Mouse (Mus musculus) thymus, adult 2 months (tissue): Measurements from ENCODE around the gene Actr1a. TPM values are rescaled to one million over a fixed set of nuclear protein-coding genes. Genes with fewer than 3 reads are reported as not detected.

Experiments
- DNase-seq: peaks from one replicate; pipeline ENCODE4 v3.0.0; 2021
- H3K27ac ChIP-seq: fragments of 200-500 bp; 2 replicates; pipeline ENCODE4 v1.5.1; 2012; ENCODE audit warnings: low read length, control low read depth; ENCODE audit not compliant: control insufficient read depth, insufficient read depth
- H3K27me3 ChIP-seq: fragments of 200-500 bp; 2 replicates; pipeline ENCODE4 v1.6.1; 2012; ENCODE audit warnings: mild to moderate bottlenecking, low read length, moderate library complexity, mixed read lengths; ENCODE audit not compliant: control insufficient read depth, insufficient read depth
- H3K36me3 ChIP-seq: fragments of 200-500 bp; 2 replicates; pipeline ENCODE4 v1.6.1; 2012; ENCODE audit warnings: mild to moderate bottlenecking, low read length, moderate library complexity; ENCODE audit not compliant: control insufficient read depth, insufficient read depth
- H3K4me1 ChIP-seq: fragments of 200-500 bp; replicated peaks from 2 replicates; pipeline ENCODE4 v1.6.1; 2012; ENCODE audit warnings: low read length; ENCODE audit not compliant: control insufficient read depth, insufficient read depth
- H3K4me3 ChIP-seq: fragments of 200-500 bp; 2 replicates; pipeline ENCODE4 v1.5.1; 2012; ENCODE audit warnings: mild to moderate bottlenecking, low read length, control low read depth, moderate library complexity; ENCODE audit not compliant: control insufficient read depth, insufficient read depth
- CTCF ChIP-seq: fragments of 200-500 bp; IDR thresholded peaks from 2 replicates; pipeline ENCODE4 v1.5.1; 2012; ENCODE audit warnings: mild to moderate bottlenecking, control low read depth, low read length, moderate library complexity, borderline replicate concordance; ENCODE audit not compliant: control insufficient read depth, poor library complexity, insufficient read depth; ENCODE audit errors: extremely low read depth
- POLR2A ChIP-seq: fragments of 200-500 bp; IDR thresholded peaks from 2 replicates; pipeline ENCODE4 v1.6.1; 2012; ENCODE audit warnings: mild to moderate bottlenecking, low read length, control low read depth, moderate library complexity; ENCODE audit not compliant: control insufficient read depth, poor library complexity, insufficient read depth; ENCODE audit errors: extremely low read depth
- WGBS: fragments of 180-500 bp; shearing (Covaris S2); methylation state at CpG from one replicate; pipeline ENCODE4 v1.1.7; 2018; 5-methylcytosine and 5-hydroxymethylcytosine counted together
- polyA plus RNA-seq: library from polyadenylated mRNA; depleted of rRNA; stranded (reverse); fragments of >200 nt; gene quantifications from 2 replicates; pipeline ENCODE4 v1.2.3, GENCODE M21; 2012; rRNA removed

The Actr1a gene
- 163 and 164 TPM in 2 replicates for polyA plus RNA-seq

DNA sequence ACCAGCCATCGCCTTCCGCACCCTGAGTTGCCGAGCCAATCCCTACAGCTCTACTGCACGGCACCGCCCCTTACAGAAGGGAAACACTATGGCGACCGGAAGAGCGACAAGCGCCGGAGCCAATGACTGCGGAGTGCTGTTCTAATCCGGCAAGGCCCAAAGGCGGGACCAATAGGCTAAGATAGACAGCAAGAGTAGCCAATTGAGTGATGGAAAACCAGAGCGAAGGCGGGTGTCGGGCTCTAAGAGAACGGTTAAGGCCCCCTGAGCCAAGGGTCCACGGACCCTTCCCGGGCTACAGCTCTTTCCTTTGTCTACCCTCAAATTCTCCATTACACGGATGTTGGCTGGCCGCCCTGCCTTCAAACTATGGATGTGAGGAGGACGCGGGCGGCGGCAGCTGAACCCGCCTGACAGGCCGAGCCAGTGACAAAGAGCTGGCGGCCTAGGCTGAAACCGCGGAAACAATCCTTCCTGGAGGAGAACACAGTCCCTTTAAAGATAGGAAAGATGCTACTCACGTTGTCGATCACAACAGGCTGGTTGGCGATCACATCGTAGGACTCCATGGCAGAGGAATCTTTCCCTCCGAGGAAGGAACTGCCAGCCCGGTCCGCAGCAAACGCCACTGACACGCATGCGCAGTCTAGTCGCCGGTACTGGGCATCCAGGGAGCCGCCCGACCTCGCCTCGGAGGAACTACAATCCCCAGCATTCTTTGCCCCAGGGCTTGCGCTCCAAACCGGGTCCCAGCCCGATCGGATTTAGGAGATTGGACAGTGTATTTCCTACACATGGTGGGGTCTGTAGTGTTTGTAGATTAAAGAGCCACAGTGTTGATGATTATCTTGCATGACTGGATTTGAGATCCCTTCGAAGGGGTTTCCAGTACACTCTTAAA, at the start of gene Actr1a:
Gene Actr1a, minus strand, starts transcription at position 640 of the 901 bp plus-strand sequence.
- DNase-seq: peak; percentile 97
- under 1% methylated on average over 51 of the region's 51 CpGs for WGBS
- H3K27ac ChIP-seq: peak within 1 kb of the TSS; percentile 43; the same call in 1 of the 2 replicates
- peak within 1 kb of the TSS; percentile 92 for H3K4me3 ChIP-seq
- no peaks in the 10 kb centered on the region for H3K36me3 ChIP-seq
- peak; percentile 72 for TF ChIP-seq POLR2A
- 0 out of 2 replicates have a peak, but pooled peaks have one; percentile 15 for TF ChIP-seq CTCF
- H3K27me3 ChIP-seq: no peaks in the 10 kb centered on the region
- peaks cover 28% of the 10 kb centered on the region for H3K4me1 ChIP-seq

DNA sequence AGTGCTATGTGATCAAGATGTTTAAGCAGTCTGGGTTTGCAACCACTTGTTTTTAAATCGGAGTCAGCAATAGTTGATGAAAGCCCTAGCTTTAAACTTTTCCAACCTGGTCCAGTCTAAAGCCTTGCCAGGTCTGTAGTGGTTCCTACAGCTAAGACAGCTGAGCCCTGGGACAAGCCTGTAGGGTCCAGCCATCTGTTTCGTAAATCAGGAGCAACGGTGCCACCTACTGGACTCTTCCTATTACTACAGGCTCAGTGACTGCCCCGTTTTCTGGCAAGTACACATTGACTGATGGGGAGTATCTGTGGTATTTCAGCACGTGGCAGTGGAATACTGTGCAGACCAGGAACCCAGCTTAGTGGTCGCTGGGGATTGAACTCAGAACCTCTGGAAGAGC, 48.7 kb upstream of the Actr1a start:
- Histone ChIP-seq H3K4me1 (no peaks in the 10 kb centered on the region; the same call in 1 of the 2 replicates), H3K4me3 (no peak overlapping the region), H3K27ac (no peak overlapping the region), H3K27me3 (no peaks in the 10 kb centered on the region), H3K36me3 (no peaks in the 10 kb centered on the region)
- DNase-seq: peak; percentile 73
- 27% methylated on average over 6 of the region's 6 CpGs for WGBS
- TF ChIP-seq POLR2A (no peak), CTCF (no peak)

- WGBS: 90% methylated on average over 6 of the region's 6 CpGs
- Histone ChIP-seq H3K27ac (no peak overlapping the region), H3K36me3 (no peaks in the 10 kb centered on the region), H3K4me1 (no peaks in the 10 kb centered on the region; the same call in 1 of the 2 replicates), H3K27me3 (no peaks in the 10 kb centered on the region), H3K4me3 (no peak overlapping the region)
- TF ChIP-seq POLR2A: no peak
- no peak for DNase-seq
Observed at GRCm38 (mm10) chr19:46443509-46443908, 48.0 kb upstream of the Actr1a start.

- H3K4me1 ChIP-seq: no peaks in the 10 kb centered on the region
- H3K36me3 ChIP-seq: no peaks in the 10 kb centered on the region
- no peak for TF ChIP-seq POLR2A
- TF ChIP-seq CTCF: peak; percentile 44; the same call in 1 of the 2 replicates
- no peak overlapping the region for H3K27ac ChIP-seq
- no peaks in the 10 kb centered on the region for H3K27me3 ChIP-seq
- DNase-seq: no peak
- no peak overlapping the region for H3K4me3 ChIP-seq
- WGBS: 55% methylated on average over 7 of the region's 7 CpGs
Observed at GRCm38 (mm10) chr19:46435492-46435891, 39.9 kb upstream of the Actr1a start.

- WGBS: 95% methylated on average over 9 of the region's 9 CpGs
- TF ChIP-seq CTCF (no peak), POLR2A (no peak)
- DNase-seq: no peak
- no peaks in the 10 kb centered on the region for H3K4me1 ChIP-seq
- H3K27me3 ChIP-seq: no peaks in the 10 kb centered on the region
- H3K36me3 ChIP-seq: no peaks in the 10 kb centered on the region
- H3K27ac ChIP-seq: no peak overlapping the region
- no peak overlapping the region for H3K4me3 ChIP-seq
Observed at GRCm38 (mm10) chr19:46434591-46434990, 39.0 kb upstream of the Actr1a start.

- Histone ChIP-seq H3K36me3 (no peaks in the 10 kb centered on the region), H3K4me3 (no peak overlapping the region), H3K27me3 (no peaks in the 10 kb centered on the region), H3K27ac (no peak overlapping the region), H3K4me1 (no peaks in the 10 kb centered on the region)
- no peak for DNase-seq
- TF ChIP-seq CTCF (no peak), POLR2A (no peak)
- 94% methylated on average over 9 of the region's 9 CpGs for WGBS
Observed at GRCm38 (mm10) chr19:46434148-46434547, 38.6 kb upstream of the Actr1a start.

- Histone ChIP-seq H3K27me3 (no peaks in the 10 kb centered on the region), H3K36me3 (no peaks in the 10 kb centered on the region), H3K4me1 (no peaks in the 10 kb centered on the region), H3K4me3 (no peak overlapping the region), H3K27ac (no peak overlapping the region)
- WGBS: 96% methylated on average over 7 of the region's 7 CpGs
- TF ChIP-seq POLR2A: no peak
- no peak for TF ChIP-seq CTCF
- no peak for DNase-seq
Observed at GRCm38 (mm10) chr19:46433712-46434111, 38.2 kb upstream of the Actr1a start.
